Mouse (Mus musculus) heart, embryonic 14.5 days (tissue): ENCODE measurements at regions not wholly inside any gene's neighbourhood (a gene's known extent, or its start where the extent isn't known, plus 50 kb on each side); places are given as distances from the start of the nearest gene placed in this dataset.

Source experiments
- ATAC-seq: fragments of 200-750 bp; cut with Nextera tagmentation; 2 replicates; pipeline ENCODE4 v1.8.0; 2017; ENCODE audit warnings: low read depth, moderate TSS enrichment; ENCODE audit not compliant: insufficient number of reproducible peaks, insufficient read depth, low FRiP score
- H3K27ac ChIP-seq, 2 experiments: fragments of 200-500 bp in 1 of 2; fragments of 300-500 bp in 1 of 2; sonication (generic) in 1 of 2; replicated peaks in 1 of 2; 2 replicates each; pipeline ENCODE4 v1.5.1; 2012 to 2014; ENCODE audit warnings: low read depth in 2 of 2, low read length in 2 of 2, control low read depth in 1 of 2, mild to moderate bottlenecking in 1 of 2, mixed read lengths in 1 of 2; ENCODE audit not compliant: control insufficient read depth in 1 of 2, insufficient read depth in 1 of 2
- H3K27me3 ChIP-seq: fragments of 300-500 bp; sonication (generic); 2 replicates; pipeline ENCODE4 v1.6.1; 2014; ENCODE audit warnings: mild to moderate bottlenecking, low read length, control low read depth; ENCODE audit not compliant: control insufficient read depth, insufficient read depth
- H3K36me3 ChIP-seq: fragments of 300-500 bp; sonication (generic); 2 replicates; pipeline ENCODE4 v1.6.1; 2014; ENCODE audit warnings: mild to moderate bottlenecking, control low read depth, low read length, mixed read lengths; ENCODE audit not compliant: control insufficient read depth, insufficient read depth
- H3K4me1 ChIP-seq, 2 experiments: fragments of 200-500 bp in 1 of 2; fragments of 300-500 bp in 1 of 2; sonication (generic) in 1 of 2; 2 replicates each; pipeline ENCODE4 v1.6.1; 2012 to 2014; ENCODE audit warnings: low read length in 2 of 2, control low read depth in 1 of 2, mixed read lengths in 1 of 2; ENCODE audit not compliant: control insufficient read depth in 2 of 2, insufficient read depth in 2 of 2
- H3K4me2 ChIP-seq: fragments of 300-500 bp; sonication (generic); 2 replicates; pipeline ENCODE4 v1.6.1; 2014; ENCODE audit warnings: mild to moderate bottlenecking, low read length
- H3K4me3 ChIP-seq, 2 experiments: fragments of 200-500 bp in 1 of 2; fragments of 300-500 bp in 1 of 2; sonication (generic) in 1 of 2; 2 replicates each; pipeline ENCODE4 v1.5.1; 2012 to 2014; ENCODE audit warnings: low read length in 2 of 2, mild to moderate bottlenecking in 2 of 2, control low read depth in 1 of 2, low read depth in 1 of 2, moderate library complexity in 1 of 2; ENCODE audit not compliant: control insufficient read depth in 1 of 2, insufficient read depth in 1 of 2
- H3K9ac ChIP-seq: fragments of 300-500 bp; sonication (generic); 2 replicates; pipeline ENCODE4 v1.6.1; 2014; ENCODE audit warnings: mild to moderate bottlenecking, low read length
- H3K9me3 ChIP-seq: fragments of 300-500 bp; sonication (generic); 2 replicates; pipeline ENCODE4 v1.6.1; 2016; ENCODE audit warnings: low read length, control low read depth; ENCODE audit not compliant: control insufficient read depth
- WGBS: fragments of 180-500 bp; shearing (Covaris S2); extraction: QIAGEN DNeasy Blood & Tissue Kit; methylation state at CpG from one replicate; pipeline ENCODE4 v1.1.7; 2014; 5-methylcytosine and 5-hydroxymethylcytosine counted together

DNA sequence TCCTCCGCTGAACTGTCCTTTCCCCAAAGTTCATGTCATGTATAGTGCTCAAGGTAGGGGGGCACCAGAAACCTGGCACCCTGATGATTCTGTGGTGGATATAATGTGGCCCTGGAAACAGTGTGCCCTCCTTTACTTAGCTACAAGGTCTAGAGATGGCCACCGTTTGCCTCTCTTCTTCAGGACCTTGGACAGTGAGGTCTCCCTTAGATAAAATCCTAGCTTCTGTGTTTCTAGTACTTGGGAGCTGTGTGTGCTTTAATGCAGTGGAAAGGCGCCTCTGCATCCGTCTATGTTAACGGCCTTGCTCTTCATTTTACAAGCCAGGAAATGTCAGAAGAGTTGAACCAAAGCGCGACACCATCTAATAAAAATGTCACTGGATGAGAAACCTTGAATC lies 250.6 kb downstream of the Ptpru start:
- Histone ChIP-seq H3K4me1 (no peaks in the 10 kb centered on the region), H3K36me3 (no peaks in the 10 kb centered on the region), H3K27ac (no peak overlapping the region), H3K4me3 (no peak overlapping the region), H3K27me3 (no peaks in the 10 kb centered on the region), H3K9me3 (no peaks in the 10 kb centered on the region), H3K9ac (no peak overlapping the region), H3K4me2 (no peak overlapping the region)
- 59% methylated on average over 7 of the region's 7 CpGs for WGBS
- no peak for ATAC-seq

DNA sequence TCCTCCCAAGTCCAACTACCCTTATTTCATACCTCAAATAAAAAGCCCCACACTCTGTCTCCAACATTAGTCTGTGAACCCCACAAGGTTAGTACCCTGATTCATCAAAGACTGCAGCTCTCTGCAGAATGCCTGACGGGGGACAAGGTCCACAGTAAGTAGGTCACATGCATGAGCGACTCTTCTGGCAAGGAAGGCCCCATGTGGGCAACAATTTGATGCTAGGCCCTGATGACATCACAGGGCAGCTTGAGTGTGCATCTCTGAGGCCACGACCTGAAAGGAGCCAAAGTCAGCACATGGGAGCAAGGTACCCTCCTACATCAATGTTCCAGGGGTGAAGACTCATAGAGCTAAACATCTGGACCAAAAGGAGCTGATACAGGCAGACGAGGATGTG lies 248.0 kb downstream of the Ptpru start:
- ATAC-seq: no peak
- no peaks in the 10 kb centered on the region for H3K27me3 ChIP-seq
- no peaks in the 10 kb centered on the region for H3K9me3 ChIP-seq
- H3K36me3 ChIP-seq: no peaks in the 10 kb centered on the region
- H3K4me3 ChIP-seq: no peak overlapping the region
- H3K9ac ChIP-seq: no peak overlapping the region
- no peak overlapping the region for H3K4me2 ChIP-seq
- H3K27ac ChIP-seq: no peak overlapping the region
- 54% methylated on average over 4 of the region's 4 CpGs for WGBS
- no peaks in the 10 kb centered on the region for H3K4me1 ChIP-seq

DNA sequence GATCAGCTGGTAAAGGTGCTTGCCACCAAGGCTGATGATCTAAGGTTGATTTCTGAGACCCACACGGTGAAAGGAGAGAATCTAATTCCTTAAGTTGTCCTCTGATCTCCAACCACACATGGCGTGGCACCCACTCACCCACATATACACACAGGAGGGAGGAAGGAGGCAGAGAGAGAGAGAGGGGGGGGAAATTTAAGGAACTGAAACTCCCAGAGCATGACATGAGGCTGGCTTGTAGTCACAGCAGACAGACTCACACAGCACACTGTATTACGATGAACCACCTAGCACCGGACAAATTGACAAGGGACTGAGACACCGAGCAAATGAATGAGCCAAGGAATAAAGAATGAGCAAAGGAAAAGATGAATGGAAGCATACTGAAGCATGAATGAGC lies 246.6 kb downstream of the Ptpru start:
- no peak for ATAC-seq
- Histone ChIP-seq H3K4me3 (no peak overlapping the region), H3K27ac (no peak overlapping the region), H3K27me3 (no peaks in the 10 kb centered on the region), H3K4me1 (no peaks in the 10 kb centered on the region), H3K9ac (no peak overlapping the region), H3K4me2 (no peak overlapping the region), H3K36me3 (no peaks in the 10 kb centered on the region), H3K9me3 (no peaks in the 10 kb centered on the region)
- 72% methylated on average over 5 of the region's 5 CpGs for WGBS

DNA sequence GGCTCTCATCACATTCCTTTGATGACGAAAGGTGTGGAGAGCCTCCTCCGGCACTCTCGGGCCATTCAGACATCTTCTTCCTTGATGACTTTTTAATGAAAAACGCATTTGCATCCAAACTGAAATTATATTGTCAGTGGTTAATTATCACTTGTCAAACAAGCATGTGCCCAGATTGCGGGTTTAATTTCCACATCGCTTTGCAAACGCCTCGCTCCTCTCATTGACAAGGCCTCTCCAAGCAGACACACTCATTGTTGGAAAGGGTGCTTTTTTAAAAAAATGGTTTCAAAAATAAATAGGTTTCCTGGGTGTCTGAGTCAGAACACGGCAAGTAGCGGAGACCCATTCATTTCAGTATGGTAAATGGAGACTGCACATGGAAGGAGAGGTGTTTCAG lies 240.1 kb downstream of the Ptpru start:
- Histone ChIP-seq H3K27ac (no peak overlapping the region), H3K4me2 (no peak overlapping the region), H3K9me3 (no peaks in the 10 kb centered on the region), H3K27me3 (no peaks in the 10 kb centered on the region), H3K4me1 (no peaks in the 10 kb centered on the region), H3K4me3 (no peak overlapping the region), H3K9ac (no peak overlapping the region), H3K36me3 (no peaks in the 10 kb centered on the region)
- WGBS: 75% methylated on average over 10 of the region's 10 CpGs
- no peak for ATAC-seq

DNA sequence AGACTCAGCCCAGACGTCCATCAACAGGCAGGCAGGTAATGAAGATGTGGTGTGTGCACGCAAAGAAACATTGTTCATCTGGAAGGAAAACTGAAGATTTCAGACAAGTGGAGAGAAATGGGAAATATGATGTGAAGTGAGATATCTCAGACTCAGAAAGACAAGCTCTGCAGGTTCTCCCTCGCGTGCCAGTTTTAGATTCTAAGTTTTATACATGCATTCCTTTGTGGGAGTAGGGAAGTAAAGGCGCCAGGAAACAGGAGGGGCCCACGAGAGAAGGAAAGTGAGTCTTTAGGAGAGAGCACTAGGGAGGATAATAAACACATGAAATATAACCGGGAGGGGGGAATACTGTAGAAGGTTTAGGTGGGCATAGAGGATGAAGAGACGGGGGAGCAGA lies 223.7 kb downstream of the Ptpru start:
- no peaks in the 10 kb centered on the region for H3K27me3 ChIP-seq
- H3K36me3 ChIP-seq: no peaks in the 10 kb centered on the region
- no peaks in the 10 kb centered on the region for H3K9me3 ChIP-seq
- H3K9ac ChIP-seq: no peak overlapping the region
- H3K4me1 ChIP-seq: no peaks in the 10 kb centered on the region
- no peak overlapping the region for H3K4me3 ChIP-seq
- WGBS: 71% methylated on average over 8 of the region's 8 CpGs
- no peak overlapping the region for H3K27ac ChIP-seq
- ATAC-seq: no peak
- no peak overlapping the region for H3K4me2 ChIP-seq

DNA sequence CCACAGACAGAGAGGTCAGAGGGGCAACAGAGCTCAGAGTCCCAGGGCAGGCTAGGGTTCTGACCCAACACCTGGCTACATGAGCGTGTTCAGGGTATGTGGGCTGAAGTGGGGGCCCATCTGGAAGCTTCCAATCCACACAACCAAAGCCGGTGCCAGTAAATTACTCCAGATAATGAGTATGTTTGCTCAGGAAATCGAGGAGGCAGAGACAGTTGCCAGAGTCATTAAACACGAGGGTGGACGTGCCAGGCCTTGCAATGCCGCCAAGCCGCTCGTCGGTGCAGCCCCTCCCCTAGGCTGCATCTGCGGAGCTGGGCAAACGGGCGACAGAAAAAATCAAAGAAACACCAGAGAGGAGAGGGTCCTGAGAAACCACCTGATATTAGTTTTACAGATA lies 222.5 kb downstream of the Ptpru start:
- H3K36me3 ChIP-seq: no peaks in the 10 kb centered on the region
- H3K9ac ChIP-seq: no peak overlapping the region
- H3K27ac ChIP-seq: no peak overlapping the region
- 80% methylated on average over 12 of the region's 12 CpGs for WGBS
- H3K4me2 ChIP-seq: no peak overlapping the region
- no peak overlapping the region for H3K4me3 ChIP-seq
- no peak for ATAC-seq
- no peaks in the 10 kb centered on the region for H3K9me3 ChIP-seq
- H3K27me3 ChIP-seq: no peaks in the 10 kb centered on the region
- H3K4me1 ChIP-seq: no peaks in the 10 kb centered on the region

DNA sequence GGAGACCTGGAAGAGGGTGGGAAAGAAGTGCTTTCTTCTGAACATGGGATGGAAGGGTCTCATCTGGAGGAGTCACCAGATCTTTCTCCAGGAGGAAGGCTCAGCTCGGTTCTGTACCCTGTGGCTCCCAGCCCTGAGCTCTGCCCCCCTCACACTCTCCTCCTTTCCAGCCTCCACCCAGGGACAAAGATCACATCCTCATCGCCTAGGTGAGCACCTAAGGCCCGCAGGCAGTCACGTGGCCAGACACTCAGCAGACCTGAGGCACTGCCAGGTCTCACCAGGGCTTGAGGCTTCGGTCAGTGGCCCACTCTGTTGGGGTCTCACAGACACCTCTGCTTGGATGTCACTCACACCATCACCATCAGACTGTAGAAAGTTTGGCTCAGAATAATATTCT lies 200.0 kb downstream of the Ptpru start:
- Histone ChIP-seq H3K9me3 (no peaks in the 10 kb centered on the region), H3K4me3 (no peak overlapping the region), H3K27ac (no peak overlapping the region), H3K27me3 (no peaks in the 10 kb centered on the region), H3K4me2 (no peak overlapping the region), H3K9ac (no peak overlapping the region), H3K36me3 (no peaks in the 10 kb centered on the region), H3K4me1 (no peaks in the 10 kb centered on the region)
- ATAC-seq: no peak
- 67% methylated on average over 5 of the region's 5 CpGs for WGBS

DNA sequence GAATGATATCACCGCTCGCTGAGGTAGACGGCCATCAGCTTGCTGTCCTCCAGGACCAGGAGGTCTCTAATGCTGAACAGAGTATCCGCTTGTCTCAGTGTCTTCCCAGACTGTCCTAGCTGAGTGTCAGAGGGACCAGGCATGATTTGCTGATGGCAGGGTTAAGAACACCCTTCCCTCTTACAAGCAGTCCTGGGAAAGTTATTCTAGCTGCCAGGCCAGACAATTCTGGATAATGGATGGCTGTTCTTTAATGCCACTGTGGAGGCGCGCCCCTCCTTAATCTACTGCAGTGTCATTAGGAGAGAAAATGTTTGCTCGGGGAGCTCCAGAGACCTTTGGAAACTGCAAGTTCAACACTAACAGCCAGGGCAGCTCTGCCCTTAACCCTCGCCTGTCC lies 182.1 kb downstream of the Ptpru start:
- no peak for ATAC-seq
- no peaks in the 10 kb centered on the region for H3K4me1 ChIP-seq
- no peaks in the 10 kb centered on the region for H3K27me3 ChIP-seq
- no peak overlapping the region for H3K4me2 ChIP-seq
- no peak overlapping the region for H3K4me3 ChIP-seq
- no peak overlapping the region for H3K27ac ChIP-seq
- no peaks in the 10 kb centered on the region for H3K36me3 ChIP-seq
- WGBS: 63% methylated on average over 8 of the region's 8 CpGs
- no peaks in the 10 kb centered on the region for H3K9me3 ChIP-seq
- no peak overlapping the region for H3K9ac ChIP-seq
